Comparison of ENCODE assay signal across 24 mouse cellular contexts in genomic region chr1:80499264-80499663, GRCm38 (mm10). TPM values are rescaled to one million over a fixed set of nuclear protein-coding genes. Genes with fewer than 3 reads are reported as not detected.
DNase-seq lines count a peak whose midpoint lies in the region; ATAC-seq and TF ChIP-seq lines count a peak whose summit lies in the region.
"Had no signal": no experiment of that assay in that cellular context is flagged by ENCODE, and none has a peak within 500 bp of the region (broad histone marks: within the 10 kb centered on the region; RNA-seq: fewer than 3 reads in every experiment).

No protein-coding gene starts in this region.

- DNase-seq in forebrain, postnatal 0 days: no peak
- no peak for DNase-seq in forebrain, embryonic 14.5 days (ENCODE audit: low spot score)
- no peak for DNase-seq in midbrain, embryonic 10.5 days (ENCODE audit: low spot score)
- no peak for DNase-seq in hindbrain, postnatal 0 days (ENCODE audit: low spot score)
- no peak for DNase-seq in kidney, adult 8-10 months
- DNase-seq in cerebellum, adult 9-10 months: no peak
- DNase-seq: adrenal gland, postnatal 14 days; cerebellum, adult 18-20 months; cerebellum, postnatal 10 days; gastrocnemius, adult 2 months; gastrocnemius, postnatal 25 days; heart, postnatal 36 days had no signal

- no peaks in the 10 kb centered on the region for H3K27me3 ChIP-seq in forebrain, postnatal 0 days (ENCODE audit: insufficient read depth, low read length)
- no peaks in the 10 kb centered on the region for H3K27me3 ChIP-seq in forebrain, embryonic 14.5 days (replicated peaks; ENCODE audit: control insufficient read depth, insufficient read depth, low read length)
- no peaks in the 10 kb centered on the region for H3K27me3 ChIP-seq in midbrain, embryonic 13.5 days
- no peaks in the 10 kb centered on the region for H3K27me3 ChIP-seq in midbrain, embryonic 10.5 days (ENCODE audit: low read depth, poor library complexity, severe bottlenecking)
- no peaks in the 10 kb centered on the region for H3K27me3 ChIP-seq in hindbrain, postnatal 0 days (ENCODE audit: insufficient read depth, low read length)
- H3K27me3 ChIP-seq: heart, embryonic 13.5 days had no signal

- H3K9ac ChIP-seq in forebrain, postnatal 0 days: no peak overlapping the region
- no peak overlapping the region for H3K9ac ChIP-seq in forebrain, embryonic 14.5 days (ENCODE audit: low read length)
- H3K9ac ChIP-seq in midbrain, embryonic 13.5 days (replicated peaks): no peak overlapping the region
- no peak overlapping the region for H3K9ac ChIP-seq in hindbrain, postnatal 0 days (replicated peaks; ENCODE audit: low read length)
- H3K9ac ChIP-seq: heart, embryonic 13.5 days had no signal

- no peak overlapping the region for H3K27ac ChIP-seq in forebrain, postnatal 0 days (ENCODE audit: low read depth, low read length)
- H3K27ac ChIP-seq in forebrain, embryonic 14.5 days (ENCODE audit: low read depth, low read length): no peak overlapping the region
- no peak overlapping the region for H3K27ac ChIP-seq in midbrain, embryonic 13.5 days
- no peak overlapping the region for H3K27ac ChIP-seq in midbrain, embryonic 10.5 days (replicated peaks)
- no peak overlapping the region for H3K27ac ChIP-seq in hindbrain, postnatal 0 days
- H3K27ac ChIP-seq: embryonic facial prominence, embryonic 10.5 days; gastrocnemius, adult 2 months; heart, embryonic 13.5 days had no signal

- no peak for TF ChIP-seq CTCF in forebrain, postnatal 0 days (IDR thresholded peaks at IDR 0.05; ENCODE audit: low read depth)
- TF ChIP-seq CTCF in hindbrain, postnatal 0 days (IDR thresholded peaks at IDR 0.05; ENCODE audit: low read depth): no peak

- ATAC-seq in forebrain, postnatal 0 days: peak; percentile 26; the same call in 1 of the 2 replicates
- ATAC-seq in forebrain, embryonic 14.5 days: no peak
- 0 out of 2 replicates have a peak, but pooled peaks have one; percentile 17 for ATAC-seq in midbrain, embryonic 13.5 days
- ATAC-seq in hindbrain, postnatal 0 days: peak; percentile 38; the same call in 1 of the 2 replicates
- ATAC-seq: activated CD4-positive, CD25-positive, alpha-beta regulatory T cell, adult 4 months; forebrain, embryonic 16.5 days; intestine, embryonic 16.5 days had no signal

- H3K4me3 ChIP-seq in forebrain, postnatal 0 days (ENCODE audit: low read depth, low read length): no peak overlapping the region
- no peak overlapping the region for H3K4me3 ChIP-seq in forebrain, embryonic 14.5 days (ENCODE audit: low read depth, low read length)
- no peak overlapping the region for H3K4me3 ChIP-seq in midbrain, embryonic 13.5 days (replicated peaks)
- no peak overlapping the region for H3K4me3 ChIP-seq in midbrain, embryonic 10.5 days
- no peak overlapping the region for H3K4me3 ChIP-seq in hindbrain, postnatal 0 days (ENCODE audit: low read length)
- H3K4me3 ChIP-seq: embryonic facial prominence, embryonic 10.5 days; gastrocnemius, adult 2 months; heart, embryonic 13.5 days had no signal

- H3K9me3 ChIP-seq in forebrain, postnatal 0 days (ENCODE audit: low read length): no peaks in the 10 kb centered on the region
- no peaks in the 10 kb centered on the region for H3K9me3 ChIP-seq in forebrain, embryonic 14.5 days (replicated peaks; ENCODE audit: control insufficient read depth, low read length)
- no peaks in the 10 kb centered on the region for H3K9me3 ChIP-seq in midbrain, embryonic 13.5 days
- no peaks in the 10 kb centered on the region for H3K9me3 ChIP-seq in midbrain, embryonic 10.5 days (replicated peaks)
- H3K9me3 ChIP-seq in hindbrain, postnatal 0 days (ENCODE audit: low read length): no peaks in the 10 kb centered on the region
- H3K9me3 ChIP-seq: embryonic facial prominence, embryonic 10.5 days; heart, embryonic 13.5 days had no signal

- no peak overlapping the region for H3K4me2 ChIP-seq in forebrain, postnatal 0 days (ENCODE audit: low read depth)
- H3K4me2 ChIP-seq in forebrain, embryonic 14.5 days (ENCODE audit: low read length): no peak overlapping the region
- H3K4me2 ChIP-seq in midbrain, embryonic 13.5 days (replicated peaks): no peak overlapping the region
- H3K4me2 ChIP-seq in hindbrain, postnatal 0 days (ENCODE audit: low read depth, low read length): no peak overlapping the region
- H3K4me2 ChIP-seq: heart, embryonic 13.5 days had no signal

- H3K4me1 ChIP-seq in forebrain, postnatal 0 days (ENCODE audit: insufficient read depth): no peaks in the 10 kb centered on the region
- no peaks in the 10 kb centered on the region for H3K4me1 ChIP-seq in forebrain, embryonic 14.5 days (ENCODE audit: control insufficient read depth, insufficient read depth, low read length)
- H3K4me1 ChIP-seq in midbrain, embryonic 13.5 days (replicated peaks): no peaks in the 10 kb centered on the region
- no peaks in the 10 kb centered on the region for H3K4me1 ChIP-seq in midbrain, embryonic 10.5 days
- no peaks in the 10 kb centered on the region for H3K4me1 ChIP-seq in hindbrain, postnatal 0 days (ENCODE audit: insufficient read depth, low read length)
- H3K4me1 ChIP-seq: embryonic facial prominence, embryonic 10.5 days; heart, embryonic 13.5 days had no signal

- 44% methylated on average over 7 of the region's 7 CpGs for WGBS in forebrain, postnatal 0 days
- 54% methylated on average over 7 of the region's 7 CpGs for WGBS in forebrain, embryonic 14.5 days
- 49% methylated on average over 7 of the region's 7 CpGs for WGBS in midbrain, embryonic 13.5 days
- WGBS in midbrain, embryonic 10.5 days: 81% methylated on average over 7 of the region's 7 CpGs
- 38% methylated on average over 7 of the region's 7 CpGs for WGBS in hindbrain, postnatal 0 days

- no peaks in the 10 kb centered on the region for H3K36me3 ChIP-seq in forebrain, postnatal 0 days (ENCODE audit: insufficient read depth)
- H3K36me3 ChIP-seq in forebrain, embryonic 14.5 days (ENCODE audit: control insufficient read depth, insufficient read depth, low read length): no peaks in the 10 kb centered on the region
- H3K36me3 ChIP-seq in midbrain, embryonic 13.5 days: no peaks in the 10 kb centered on the region
- H3K36me3 ChIP-seq in midbrain, embryonic 10.5 days: no peaks in the 10 kb centered on the region
- H3K36me3 ChIP-seq in hindbrain, postnatal 0 days (ENCODE audit: insufficient read depth, low read length): no peaks in the 10 kb centered on the region
- H3K36me3 ChIP-seq: embryonic facial prominence, embryonic 10.5 days; heart, embryonic 13.5 days had no signal

RNA-seq across cellular contexts. Expression of gene Gm45261, which starts 38.0 kb away (rescaled TPM):
- total RNA-seq in forebrain, postnatal 0 days (2014; rRNA removed): not detected in 2 replicates
- polyA plus RNA-seq in forebrain, postnatal 0 days (2015; fragmentation: Nextera tagmentation; extraction: Ambion mirVana): not detected in 2 replicates
- not detected in 2 replicates for polyA plus RNA-seq in forebrain, embryonic 14.5 days (2014; fragmentation: Nextera tagmentation; extraction: Ambion mirVana)
- not detected in 2 replicates for polyA plus RNA-seq in midbrain, embryonic 13.5 days (2015; fragmentation: Nextera tagmentation; extraction: Ambion mirVana)
- polyA plus RNA-seq in midbrain, embryonic 10.5 days (2016; fragmentation: Nextera tagmentation; extraction: Ambion mirVana): not detected in 2 replicates
- total RNA-seq in hindbrain, postnatal 0 days (2014; rRNA removed): not detected in 2 replicates
- not detected in 2 replicates for polyA plus RNA-seq in hindbrain, postnatal 0 days (2015; fragmentation: Nextera tagmentation; extraction: Ambion mirVana)
- total RNA-seq: adrenal gland, adult 18-20 months; adrenal gland, postnatal 14 days; gastrocnemius, adult 2 months; gastrocnemius, postnatal 25 days; granulocyte monocyte progenitor cell, adult 5-6 weeks; heart, postnatal 36 days; MEL had no signal
- polyA plus RNA-seq: activated CD4-positive, CD25-positive, alpha-beta regulatory T cell, adult 4 months; C2C12; embryonic facial prominence, embryonic 10.5 days; embryonic facial prominence, embryonic 14.5 days; forebrain, embryonic 16.5 days; heart, embryonic 13.5 days; heart, postnatal 0 days; intestine, embryonic 16.5 days had no signal
